Mouse (Mus musculus) T-helper 17 cell (primary cell): ENCODE data around the gene Rgs6.

Source experiments
- in situ Hi-C, 2 experiments: fragments of 300-600 bp; cut with MboI, MseI; formaldehyde crosslinking; loops; 1 replicate in 1 of 2; 2 replicates in 1 of 2; pipeline ENCODE4 v1.15.1; 2025; ENCODE audit warnings: high pct_unique_total_duplicates in 2 of 2

The Rgs6 gene

GRCm38 (mm10) chr12:82970521-82971105 lies 382.5 kb downstream of the Rgs6 start:
- in situ Hi-C loops, result no loop called here

- in situ Hi-C loops, result no loop called here
Observed at GRCm38 (mm10) chr12:82971176-82971575, 383.1 kb downstream of the Rgs6 start.

GRCm38 (mm10) chr12:82972661-82973060 lies 384.6 kb downstream of the Rgs6 start:
- in situ Hi-C loops, result no loop called here

GRCm38 (mm10) chr12:82973771-82974170 lies 385.7 kb downstream of the Rgs6 start:
- in situ Hi-C loops, result no loop called here

GRCm38 (mm10) chr12:82978275-82978674 lies 390.2 kb downstream of the Rgs6 start:
- in situ Hi-C loops, result no loop called here

- in situ Hi-C loops, result no loop called here
Observed at GRCm38 (mm10) chr12:82982716-82983115, 394.6 kb downstream of the Rgs6 start.

- in situ Hi-C loops, result no loop called here
Observed at GRCm38 (mm10) chr12:82985300-82985699, 397.2 kb downstream of the Rgs6 start.

GRCm38 (mm10) chr12:82987661-82988060 lies 399.6 kb downstream of the Rgs6 start:
- in situ Hi-C loops, result no loop called here

- in situ Hi-C loops, result no loop called here
Observed at GRCm38 (mm10) chr12:82993905-82994304, 405.8 kb downstream of the Rgs6 start.

- in situ Hi-C loops, result no loop called here
Observed at GRCm38 (mm10) chr12:82996775-82997174, 408.7 kb downstream of the Rgs6 start.

GRCm38 (mm10) chr12:82998682-82999332 lies 410.7 kb downstream of the Rgs6 start:
- in situ Hi-C loops, result no loop called here

- in situ Hi-C loops, result no loop called here
Observed at GRCm38 (mm10) chr12:82999333-83000032, 411.4 kb downstream of the Rgs6 start.

GRCm38 (mm10) chr12:83000033-83000570 lies 412.0 kb downstream of the Rgs6 start:
- in situ Hi-C loops, result no loop called here

- in situ Hi-C loops, result no loop called here
Observed at GRCm38 (mm10) chr12:83000957-83001356, 412.9 kb downstream of the Rgs6 start.

GRCm38 (mm10) chr12:83004014-83004682 lies 416.1 kb downstream of the Rgs6 start:
- in situ Hi-C loops, result no loop called here

GRCm38 (mm10) chr12:83011056-83011565 lies 423.0 kb downstream of the Rgs6 start:
- in situ Hi-C loops, result loop anchor here (10.0 kb wide), 2 partner anchors 306 to 516 kb away; no protein-coding TSS in a partner anchor

- in situ Hi-C loops, result loop anchor here (10.0 kb wide), 2 partner anchors 309 to 519 kb away; no protein-coding TSS in a partner anchor
Observed at GRCm38 (mm10) chr12:83013918-83014691, 426.0 kb downstream of the Rgs6 start.

GRCm38 (mm10) chr12:83014848-83015247 lies 426.8 kb downstream of the Rgs6 start:
- in situ Hi-C loops, result loop anchor here (5.0 to 10.0 kb wide), 3 partner anchors 308 to 520 kb away; no protein-coding TSS in a partner anchor

- in situ Hi-C loops, result loop anchor here (5.0 to 10.0 kb wide), 3 partner anchors 308 to 521 kb away; no protein-coding TSS in a partner anchor
Observed at GRCm38 (mm10) chr12:83015366-83015765, 427.3 kb downstream of the Rgs6 start.

GRCm38 (mm10) chr12:83016486-83016885 lies 428.4 kb downstream of the Rgs6 start:
- in situ Hi-C loops, result loop anchor here (5.0 to 10.0 kb wide), 3 partner anchors 309 to 522 kb away; no protein-coding TSS in a partner anchor
